Mouse (Mus musculus): Measurements from ENCODE around the gene Jsrp1.

DNA sequence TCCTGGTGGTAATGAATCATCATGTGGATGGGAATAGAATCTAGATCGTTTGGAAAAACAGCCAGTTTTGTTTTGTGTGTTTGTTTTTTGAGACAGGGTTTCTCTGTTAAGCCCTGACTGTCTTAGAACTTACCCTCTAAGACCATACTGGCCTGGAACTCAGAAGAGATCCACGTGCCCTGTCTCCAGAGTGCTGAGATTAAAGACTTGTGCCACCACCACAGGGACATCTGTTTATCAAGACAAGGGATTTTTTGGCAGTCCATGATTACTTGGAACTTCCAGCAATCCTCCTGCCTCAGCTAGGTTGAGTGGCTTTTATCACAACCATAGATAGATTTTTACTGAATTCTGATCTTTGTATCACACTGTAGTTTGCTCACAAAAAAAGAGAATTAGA is 11.5 kb upstream of the Jsrp1 start:
- TF ChIP-seq CTCF (IDR thresholded peaks at IDR 0.05) = no peak
- TF ChIP-seq EP300 (IDR thresholded peaks at IDR 0.05) = no peak
